Mouse (Mus musculus): ENCODE results near the gene Gm20388.

GRCm38 (mm10) chr8:120289191-120289590 lies 378.6 kb downstream of the Gm20388 start:
- TF ChIP-seq POLR2A (IDR thresholded peaks at IDR 0.05; ENCODE audit: insufficient read depth, low read depth, low read length) (no peak), CTCF (IDR thresholded peaks at IDR 0.05; ENCODE audit: insufficient read depth, low read depth, low read length) (no peak)

All from olfactory bulb, adult 2 months (tissue).